Mouse (Mus musculus): ENCODE measurements around the gene Lzic. TPM values are rescaled to one million over a fixed set of nuclear protein-coding genes. Genes with fewer than 3 reads are reported as not detected.

Lzic gene
- total and polyA plus RNA-seq, 3 experiments: 20.2 to 66.9 (median 62.1) TPM

- Histone ChIP-seq H3K27ac (no peak overlapping the region), H3K4me1 (ENCODE audit: control insufficient read depth, insufficient read depth, low read length) (no peaks in the 10 kb centered on the region), H3K36me3 (ENCODE audit: control insufficient read depth, insufficient read depth, low read length) (no peaks in the 10 kb centered on the region), H3K4me3 (no peak overlapping the region), H3K9ac (ENCODE audit: low read depth, low read length) (no peak overlapping the region), H3K79me2 (replicated peaks; ENCODE audit: control insufficient read depth, insufficient read depth, low read length) (no peaks in the 10 kb centered on the region), H3K27me3 (ENCODE audit: control insufficient read depth, insufficient read depth, low read length) (no peaks in the 10 kb centered on the region)
- DNase-seq: no peak
- intact Hi-C loops (cut with DNase I): no loop called here
- no peak for TF ChIP-seq EP300 (IDR thresholded peaks at IDR 0.05; ENCODE audit: insufficient read depth, low read depth, low read length)
- TF ChIP-seq CTCF (IDR thresholded peaks at IDR 0.05): no peak
- TF ChIP-seq POLR2A (IDR thresholded peaks at IDR 0.05; ENCODE audit: insufficient read depth, low read depth, low read length): no peak
- 68% methylated on average over 5 of the region's 5 CpGs for WGBS
Observed at GRCm38 (mm10) chr4:149499790-149500189, 14.8 kb downstream of the Lzic start.

GRCm38 (mm10) chr4:149504363-149504762, 19.3 kb downstream of the Lzic start:
- Histone ChIP-seq H3K4me1 (ENCODE audit: control insufficient read depth, insufficient read depth, low read length) (no peaks in the 10 kb centered on the region), H3K79me2 (replicated peaks; ENCODE audit: control insufficient read depth, insufficient read depth, low read length) (no peaks in the 10 kb centered on the region), H3K27ac (no peak overlapping the region), H3K27me3 (ENCODE audit: control insufficient read depth, insufficient read depth, low read length) (no peaks in the 10 kb centered on the region), H3K4me3 (no peak overlapping the region), H3K36me3 (ENCODE audit: control insufficient read depth, insufficient read depth, low read length) (no peaks in the 10 kb centered on the region), H3K9ac (ENCODE audit: low read depth, low read length) (no peak overlapping the region)
- no peak for DNase-seq
- intact Hi-C loops (cut with DNase I): no loop called here
- no peak for TF ChIP-seq POLR2A (IDR thresholded peaks at IDR 0.05; ENCODE audit: insufficient read depth, low read depth, low read length)
- no peak for TF ChIP-seq EP300 (IDR thresholded peaks at IDR 0.05; ENCODE audit: insufficient read depth, low read depth, low read length)
- TF ChIP-seq CTCF (IDR thresholded peaks at IDR 0.05): no peak; the same call in 1 of the 2 replicates
- WGBS: 80% methylated on average over 5 of the region's 5 CpGs

- Histone ChIP-seq H3K36me3 (ENCODE audit: control insufficient read depth, insufficient read depth, low read length) (no peaks in the 10 kb centered on the region), H3K4me1 (ENCODE audit: control insufficient read depth, insufficient read depth, low read length) (no peaks in the 10 kb centered on the region), H3K79me2 (replicated peaks; ENCODE audit: control insufficient read depth, insufficient read depth, low read length) (no peaks in the 10 kb centered on the region), H3K27me3 (ENCODE audit: control insufficient read depth, insufficient read depth, low read length) (no peaks in the 10 kb centered on the region), H3K9ac (ENCODE audit: low read depth, low read length) (no peak overlapping the region), H3K4me3 (no peak overlapping the region), H3K27ac (no peak overlapping the region)
- no peak for DNase-seq
- intact Hi-C loops (cut with DNase I): no loop called here
- 28% methylated on average over 3 of the region's 3 CpGs for WGBS
- TF ChIP-seq EP300 (IDR thresholded peaks at IDR 0.05; ENCODE audit: insufficient read depth, low read depth, low read length): no peak
- TF ChIP-seq POLR2A (IDR thresholded peaks at IDR 0.05; ENCODE audit: insufficient read depth, low read depth, low read length): no peak
- no peak for TF ChIP-seq CTCF (IDR thresholded peaks at IDR 0.05)
Observed at GRCm38 (mm10) chr4:149504858-149505257, 19.8 kb downstream of the Lzic start.

GRCm38 (mm10) chr4:149505261-149505967, 20.4 kb downstream of the Lzic start:
- Histone ChIP-seq H3K4me3 (no peak overlapping the region), H3K79me2 (replicated peaks; ENCODE audit: control insufficient read depth, insufficient read depth, low read length) (no peaks in the 10 kb centered on the region), H3K4me1 (ENCODE audit: control insufficient read depth, insufficient read depth, low read length) (no peaks in the 10 kb centered on the region), H3K27ac (no peak overlapping the region), H3K27me3 (ENCODE audit: control insufficient read depth, insufficient read depth, low read length) (no peaks in the 10 kb centered on the region), H3K9ac (ENCODE audit: low read depth, low read length) (no peak overlapping the region), H3K36me3 (ENCODE audit: control insufficient read depth, insufficient read depth, low read length) (no peaks in the 10 kb centered on the region)
- DNase-seq: no peak
- TF ChIP-seq POLR2A (IDR thresholded peaks at IDR 0.05; ENCODE audit: insufficient read depth, low read depth, low read length) (no peak), EP300 (IDR thresholded peaks at IDR 0.05; ENCODE audit: insufficient read depth, low read depth, low read length) (no peak), CTCF (IDR thresholded peaks at IDR 0.05) (no peak)
- intact Hi-C loops (cut with DNase I): no loop called here
- 72% methylated on average over 14 of the region's 15 CpGs for WGBS

- H3K27me3 ChIP-seq (ENCODE audit: control insufficient read depth, insufficient read depth, low read length): no peaks in the 10 kb centered on the region
Observed at GRCm38 (mm10) chr4:149506904-149507303, 21.9 kb downstream of the Lzic start.

GRCm38 (mm10) chr4:149511221-149511646, 26.2 kb downstream of the Lzic start:
- intact Hi-C loops (cut with DNase I): no loop called here
- no peaks in the 10 kb centered on the region for H3K27me3 ChIP-seq (ENCODE audit: control insufficient read depth, insufficient read depth, low read length)
- H3K4me3 ChIP-seq: no peak overlapping the region
- WGBS: 53% methylated on average over 6 of the region's 6 CpGs
- DNase-seq: no peak
- TF ChIP-seq CTCF (IDR thresholded peaks at IDR 0.05) (no peak), POLR2A (IDR thresholded peaks at IDR 0.05; ENCODE audit: insufficient read depth, low read depth, low read length) (no peak), EP300 (IDR thresholded peaks at IDR 0.05; ENCODE audit: insufficient read depth, low read depth, low read length) (no peak)
- no peaks in the 10 kb centered on the region for H3K4me1 ChIP-seq (ENCODE audit: control insufficient read depth, insufficient read depth, low read length)
- no peak overlapping the region for H3K9ac ChIP-seq (ENCODE audit: low read depth, low read length)
- H3K27ac ChIP-seq: no peak overlapping the region
- no peaks in the 10 kb centered on the region for H3K79me2 ChIP-seq (replicated peaks; ENCODE audit: control insufficient read depth, insufficient read depth, low read length)
- H3K36me3 ChIP-seq (ENCODE audit: control insufficient read depth, insufficient read depth, low read length): no peaks in the 10 kb centered on the region

More at GRCm38 (mm10) chr4:149506904-149507303, 21.9 kb downstream of the Lzic start:
- Histone ChIP-seq H3K4me3 (no peak overlapping the region), H3K27ac (no peak overlapping the region), H3K4me1 (ENCODE audit: control insufficient read depth, insufficient read depth, low read length) (no peaks in the 10 kb centered on the region), H3K9ac (ENCODE audit: low read depth, low read length) (no peak overlapping the region), H3K36me3 (ENCODE audit: control insufficient read depth, insufficient read depth, low read length) (no peaks in the 10 kb centered on the region), H3K79me2 (replicated peaks; ENCODE audit: control insufficient read depth, insufficient read depth, low read length) (no peaks in the 10 kb centered on the region)
- WGBS: 71% methylated on average over 3 of the region's 3 CpGs
- intact Hi-C loops (cut with DNase I): no loop called here
- no peak for TF ChIP-seq CTCF (IDR thresholded peaks at IDR 0.05)
- TF ChIP-seq EP300 (IDR thresholded peaks at IDR 0.05; ENCODE audit: insufficient read depth, low read depth, low read length): no peak
- no peak for TF ChIP-seq POLR2A (IDR thresholded peaks at IDR 0.05; ENCODE audit: insufficient read depth, low read depth, low read length)
- no peak for DNase-seq
